Mouse (Mus musculus) small intestine, adult 10 weeks (tissue): Measurements from ENCODE around the gene Gm40193. TPM values are rescaled to one million over a fixed set of nuclear protein-coding genes. Genes with fewer than 3 reads are reported as not detected.

Experiments used
- polyA plus RNA-seq: library from polyadenylated mRNA; stranded (reverse); fragments of 350-450 nt; fragmentation: Illumina TruSeq; extraction: RNeasy Lipid Tissue Mini Kit (QIAGEN cat#74804); gene quantifications from one replicate; pipeline ENCODE4 v1.2.3, GENCODE M21; 2014; ENCODE audit warnings: low replicate concordance

Gm40193 gene
- polyA plus RNA-seq: not detected

DNA sequence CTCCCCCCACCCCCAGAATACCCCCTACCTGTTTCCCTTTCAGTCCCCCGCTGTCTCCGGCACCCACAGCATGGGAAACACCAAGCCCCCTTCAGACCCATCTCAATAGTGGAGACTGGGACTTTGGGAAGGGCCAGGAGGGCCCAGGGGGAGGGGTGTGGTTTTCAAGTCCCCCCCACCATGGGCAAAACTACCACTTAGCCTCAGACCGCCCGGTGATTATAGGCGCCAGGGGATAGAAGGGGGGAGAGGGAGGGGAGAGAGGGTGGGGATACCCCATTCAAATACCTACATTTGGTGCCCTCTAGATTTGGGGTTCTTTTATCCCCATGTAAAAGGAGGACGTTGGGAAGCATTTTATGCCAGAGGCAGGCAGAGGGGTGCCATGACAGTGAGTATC, at the start of gene Gm40193:
TSS of gene Gm40193 (minus strand) at position 101 of the 400 bp plus-strand sequence.

DNA sequence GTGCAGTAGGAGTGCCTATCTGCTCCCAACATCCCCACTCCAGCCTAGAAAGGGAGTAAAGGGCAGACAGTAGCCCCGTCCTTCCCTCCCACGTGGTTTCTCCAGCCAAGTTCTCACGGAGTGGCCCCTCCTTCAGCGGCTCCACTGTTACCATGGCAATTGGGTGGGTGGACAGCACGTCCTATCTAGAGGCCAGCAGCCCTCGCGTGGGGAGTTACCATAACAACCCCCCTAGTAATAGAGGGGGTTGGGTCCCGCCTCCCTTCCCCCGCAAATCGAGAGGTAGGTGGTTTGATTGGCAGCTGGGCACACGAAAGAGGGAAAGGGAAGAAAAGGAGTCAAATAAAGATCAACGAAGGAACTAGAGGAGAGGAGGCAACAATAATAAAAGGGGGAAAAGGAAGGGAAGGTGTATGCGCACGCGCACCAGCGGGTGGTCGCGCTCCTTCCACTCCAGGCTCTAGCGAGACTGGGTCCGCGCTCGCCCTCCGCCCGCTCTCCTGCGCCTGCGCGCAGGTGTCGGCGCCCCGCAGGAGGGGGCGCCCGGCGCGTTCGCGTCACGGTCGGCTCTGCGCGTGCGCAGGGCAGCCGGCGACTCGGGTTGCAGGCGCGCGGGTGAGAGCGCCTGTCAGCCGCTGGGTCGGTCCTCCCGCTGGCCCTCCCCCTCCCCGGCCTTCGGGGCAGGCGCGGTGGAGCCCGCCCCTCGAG, 29.7 kb upstream of the Gm40193 start, which contains the start of gene Mink1:
TSS of gene Mink1 (plus strand) at position 595 of the 708 bp plus-strand sequence.

GRCm38 (mm10) chr11:70539877-70540587, 7.3 kb upstream of the Gm40193 start, which contains the start of gene Pld2:
Gene Pld2, plus strand, starts transcription at chr11:70540064.

DNA sequence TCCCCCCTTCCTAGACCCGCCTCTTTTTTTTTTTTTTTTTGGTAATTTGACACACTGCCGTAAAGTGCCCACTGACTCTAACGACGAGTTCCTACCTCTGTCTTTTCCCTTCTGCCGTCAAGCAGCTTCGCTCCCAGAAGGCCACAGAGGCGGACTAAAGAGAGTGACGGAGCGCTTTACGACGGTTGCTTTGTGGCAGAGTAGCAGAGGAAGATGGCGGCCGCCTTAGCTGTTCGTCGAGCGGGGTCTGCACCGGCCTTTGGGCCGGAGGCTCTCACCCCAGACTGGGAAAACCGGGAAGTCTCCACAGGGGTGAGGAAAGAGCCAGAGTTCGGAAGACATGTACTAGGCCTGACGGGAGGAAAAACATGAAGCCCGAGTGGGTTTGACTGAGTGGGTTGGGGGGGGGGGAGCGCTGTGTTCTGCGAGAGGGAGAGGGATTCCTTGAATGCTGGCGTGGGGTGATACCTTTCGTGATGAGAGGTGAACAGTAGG, 7.5 kb downstream of the Gm40193 start, which contains the start of gene Psmb6:
TSS of gene Psmb6 (plus strand) at position 184 of the 495 bp plus-strand sequence.

DNA sequence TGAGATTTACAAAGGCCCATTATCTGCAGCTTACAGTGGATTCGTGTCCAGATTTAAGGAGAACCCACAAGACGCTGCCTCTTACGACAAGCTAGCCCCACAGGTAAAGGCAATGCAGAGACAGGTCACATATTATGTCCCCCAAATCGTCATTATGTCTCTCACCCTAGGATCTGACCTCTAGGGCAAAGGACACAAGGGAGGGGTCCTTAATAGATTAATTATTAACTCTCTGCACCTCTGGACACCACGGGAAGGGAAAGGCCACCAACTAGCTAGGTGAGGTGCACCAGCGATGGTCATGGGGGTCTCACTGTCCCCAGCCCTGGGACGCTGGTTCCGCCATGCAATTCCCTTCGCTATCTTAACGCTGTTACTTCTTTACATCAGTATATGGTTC, 13.8 kb downstream of the Gm40193 start, which contains the start of gene Gltpd2:
TSS of gene Gltpd2 (plus strand) at position 274 of the 400 bp plus-strand sequence.

DNA sequence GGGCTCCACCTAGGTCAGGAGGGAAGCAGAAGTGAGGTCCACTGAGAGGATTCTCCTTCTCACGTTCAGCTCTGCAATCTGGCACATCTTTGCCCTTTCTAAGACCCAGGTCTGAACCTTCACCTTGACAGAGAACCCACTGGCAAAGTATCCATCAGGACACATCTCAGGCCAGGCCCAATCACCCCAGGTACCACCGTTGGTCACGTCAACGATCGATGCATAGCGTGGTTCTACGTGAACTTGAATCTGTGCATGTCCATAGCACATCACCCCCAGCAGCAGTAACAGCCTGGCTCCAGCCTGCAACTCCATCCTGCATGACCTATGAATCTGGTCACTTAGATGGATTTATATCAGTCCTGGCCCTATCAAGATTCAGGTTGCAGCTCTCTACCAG, 18.5 kb downstream of the Gm40193 start, which contains the start of gene Vmo1:
TSS of gene Vmo1 (minus strand) at position 329 of the 400 bp plus-strand sequence.

GRCm38 (mm10) chr11:70504970-70505369, 27.8 kb downstream of the Gm40193 start, which contains the start of gene Tm4sf5:
Gene Tm4sf5, plus strand, starts transcription at chr11:70505244.

Other genes starting within 250 kb of the Gm40193 start
- not detected for gene Alox12e, start 210.3 kb downstream of the Gm40193 start, polyA plus RNA-seq
- gene Alox15, start 180.9 kb downstream of the Gm40193 start, polyA plus RNA-seq: 1.5 TPM
- 4.5 TPM for gene Pelp1, start 122.9 kb downstream of the Gm40193 start, polyA plus RNA-seq
- gene Arrb2, start 100.3 kb downstream of the Gm40193 start, polyA plus RNA-seq: 0.41 TPM
- 5.4 TPM for gene Med11, start 81.0 kb downstream of the Gm40193 start, polyA plus RNA-seq
- 0.78 TPM for gene Zmynd15, start 73.5 kb downstream of the Gm40193 start, polyA plus RNA-seq
- gene Cxcl16, start 73.0 kb downstream of the Gm40193 start, polyA plus RNA-seq: 16.5 TPM
- gene Tm4sf5, start 27.7 kb downstream of the Gm40193 start, polyA plus RNA-seq: 293 TPM
- gene Vmo1, start 18.3 kb downstream of the Gm40193 start, polyA plus RNA-seq: not detected
- not detected for gene Gltpd2, start 13.7 kb downstream of the Gm40193 start, polyA plus RNA-seq
- gene Psmb6, start 7.6 kb downstream of the Gm40193 start, polyA plus RNA-seq: 13.2 TPM
- 1.3 TPM for gene Pld2, start 7.1 kb upstream of the Gm40193 start, polyA plus RNA-seq
- gene Mink1, start 29.9 kb upstream of the Gm40193 start, polyA plus RNA-seq: 1.6 TPM
- not detected for gene 4930544D05Rik, start 82.9 kb upstream of the Gm40193 start, polyA plus RNA-seq
- gene Chrne, start 86.3 kb upstream of the Gm40193 start, polyA plus RNA-seq: not detected
- gene Gp1ba, start 106.2 kb upstream of the Gm40193 start, polyA plus RNA-seq: not detected
- 43.6 TPM for gene Rnf167, start 114.3 kb upstream of the Gm40193 start, polyA plus RNA-seq
- 31.8 TPM for gene Slc25a11, start 114.5 kb upstream of the Gm40193 start, polyA plus RNA-seq
- 99.8 TPM for gene Pfn1, start 121.7 kb upstream of the Gm40193 start, polyA plus RNA-seq
- gene Eno3, start 124.3 kb upstream of the Gm40193 start, polyA plus RNA-seq: 0.74 TPM
- gene Spag7, start 136.5 kb upstream of the Gm40193 start, polyA plus RNA-seq: 11.3 TPM
- gene Camta2, start 155.2 kb upstream of the Gm40193 start, polyA plus RNA-seq: 0.85 TPM
- not detected for gene Inca1, start 167.2 kb upstream of the Gm40193 start, polyA plus RNA-seq
- 14.5 TPM for gene Kif1c, start 167.6 kb upstream of the Gm40193 start, polyA plus RNA-seq
- gene Zfp3, start 231.3 kb upstream of the Gm40193 start, polyA plus RNA-seq: 1.6 TPM